ENCODE assay signal across 8 mouse cellular contexts in the genomic region with DNA sequence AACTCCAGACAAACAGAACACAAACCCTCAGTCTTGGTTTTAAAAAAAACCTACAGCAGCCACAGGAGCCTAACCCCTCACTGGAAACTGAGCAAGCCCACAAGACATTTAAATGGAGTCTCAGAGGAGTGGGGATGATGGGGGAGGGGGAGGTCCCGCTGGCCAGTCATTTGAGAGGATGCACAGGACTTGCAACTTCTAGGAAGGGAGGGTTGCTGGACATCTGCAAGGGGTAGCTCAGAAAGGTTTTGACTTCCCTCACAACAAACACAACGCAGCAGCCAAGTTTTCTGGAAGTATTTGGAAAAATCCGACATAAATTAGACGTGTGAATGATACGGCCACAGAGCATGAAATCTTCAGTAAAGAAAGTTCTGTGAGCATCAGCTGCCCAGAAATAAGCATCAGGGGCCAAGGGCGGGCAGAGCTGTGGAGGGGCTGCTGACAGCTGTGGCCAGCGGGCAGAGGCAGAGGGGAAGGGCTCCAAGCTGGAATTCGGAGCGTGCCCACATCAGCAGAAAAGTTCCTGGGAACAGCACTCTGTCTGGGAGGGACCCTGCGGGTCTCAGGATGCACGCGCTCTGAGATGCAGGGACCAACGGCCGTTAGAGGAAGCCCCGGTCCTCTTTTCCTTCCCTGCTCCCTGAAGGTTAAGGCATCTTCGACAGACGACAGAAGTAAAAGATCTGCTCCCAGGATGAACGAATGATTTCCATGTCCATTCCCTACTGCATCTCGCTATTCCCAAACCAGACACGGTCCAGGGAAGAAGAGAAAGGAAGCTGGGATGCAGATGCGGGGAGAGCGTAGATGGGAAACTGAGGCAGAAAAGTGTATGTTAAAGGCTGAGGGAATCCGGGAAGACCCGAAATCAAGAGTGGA. TPM values are rescaled to one million over a fixed set of nuclear protein-coding genes. Genes with fewer than 3 reads are reported as not detected.
DNase-seq lines count a peak whose midpoint lies in the region; ATAC-seq and TF ChIP-seq lines count a peak whose summit lies in the region.

No protein-coding gene starts in this region.

- peaks cover 4% of the 10 kb centered on the region; the same call in 1 of the 2 replicates for H3K4me1 ChIP-seq in cerebellum, adult 2 months (ENCODE audit: control insufficient read depth, insufficient read depth, low read length)
- H3K4me1 ChIP-seq in embryonic facial prominence, embryonic 10.5 days, result peaks cover 40% of the 10 kb centered on the region
- peaks cover 42% of the 10 kb centered on the region for H3K4me1 ChIP-seq in hindbrain, embryonic 13.5 days (replicated peaks)
- H3K4me1 ChIP-seq in liver, embryonic 13.5 days (replicated peaks), result peaks cover 16% of the 10 kb centered on the region

- no peaks in the 10 kb centered on the region for H3K9me3 ChIP-seq in embryonic facial prominence, embryonic 10.5 days
- H3K9me3 ChIP-seq in hindbrain, embryonic 13.5 days, result no peaks in the 10 kb centered on the region
- no peaks in the 10 kb centered on the region for H3K9me3 ChIP-seq in liver, embryonic 13.5 days (replicated peaks)

- H3K79me2 ChIP-seq in C2C12 (ENCODE audit: control insufficient read depth, insufficient read depth), result peaks cover 55% of the 10 kb centered on the region

- H3K4me2 ChIP-seq in hindbrain, embryonic 13.5 days, result peak overlapping the region; percentile 84
- peak overlapping the region; percentile 88 for H3K4me2 ChIP-seq in liver, embryonic 13.5 days

- TF ChIP-seq CTCF in cerebellum, adult 2 months (IDR thresholded peaks at IDR 0.05; ENCODE audit: borderline replicate concordance, insufficient read depth, low read depth, low read length), result no peak
- no peak for TF ChIP-seq CTCF in C2C12 (IDR thresholded peaks at IDR 0.05; ENCODE audit: control insufficient read depth, insufficient read depth, insufficient read length)

- H3ac ChIP-seq in C2C12 (ENCODE audit: control insufficient read depth, insufficient read length, low read depth), result peak overlapping the region; percentile 77

- H3K27me3 ChIP-seq in cerebellum, adult 2 months (ENCODE audit: control insufficient read depth, insufficient read depth, low read length), result no peaks in the 10 kb centered on the region
- no peaks in the 10 kb centered on the region for H3K27me3 ChIP-seq in C2C12 (ENCODE audit: control insufficient read depth, insufficient read depth, insufficient read length)
- H3K27me3 ChIP-seq in embryonic facial prominence, embryonic 10.5 days (replicated peaks; ENCODE audit: low read depth, poor library complexity, severe bottlenecking), result no peaks in the 10 kb centered on the region
- no peaks in the 10 kb centered on the region for H3K27me3 ChIP-seq in hindbrain, embryonic 13.5 days
- peaks cover 41% of the 10 kb centered on the region for H3K27me3 ChIP-seq in liver, embryonic 13.5 days

- peak overlapping the region; percentile 68; the same call in 1 of the 2 replicates for H3K27ac ChIP-seq in cerebellum, adult 2 months (ENCODE audit: insufficient read depth, low read length)
- H3K27ac ChIP-seq in embryonic facial prominence, embryonic 10.5 days (replicated peaks), result peak overlapping the region; percentile 98
- H3K27ac ChIP-seq in hindbrain, embryonic 13.5 days, result peak overlapping the region; percentile 91
- no peak overlapping the region for H3K27ac ChIP-seq in liver, embryonic 13.5 days

- 0 out of 2 replicates have a peak, but pooled peaks have one; percentile 7 for TF ChIP-seq POLR2A in cerebellum, adult 2 months (IDR thresholded peaks at IDR 0.05; ENCODE audit: borderline replicate concordance, insufficient read depth, low read length)

- H3K79me3 ChIP-seq in C2C12 (ENCODE audit: low read depth), result peaks cover 43% of the 10 kb centered on the region

- H3K36me3 ChIP-seq in C2C12 (ENCODE audit: control insufficient read depth, insufficient read depth), result peaks cover 3% of the 10 kb centered on the region
- H3K36me3 ChIP-seq in embryonic facial prominence, embryonic 10.5 days (replicated peaks), result peaks cover 8% of the 10 kb centered on the region; the same call in 1 of the 2 replicates
- no peaks in the 10 kb centered on the region for H3K36me3 ChIP-seq in hindbrain, embryonic 13.5 days
- no peaks in the 10 kb centered on the region for H3K36me3 ChIP-seq in liver, embryonic 13.5 days

- H3K4me3 ChIP-seq in cerebellum, adult 2 months (replicated peaks; ENCODE audit: insufficient read depth, low read depth, low read length), result peak overlapping the region; percentile 93
- H3K4me3 ChIP-seq in C2C12 (ENCODE audit: insufficient read depth, poor library complexity, severe bottlenecking), result peak overlapping the region; percentile 55
- H3K4me3 ChIP-seq in embryonic facial prominence, embryonic 10.5 days, result peak overlapping the region; percentile 80
- H3K4me3 ChIP-seq in hindbrain, embryonic 13.5 days, result peak overlapping the region; percentile 79
- peak overlapping the region; percentile 69 for H3K4me3 ChIP-seq in liver, embryonic 13.5 days (replicated peaks)

- peak overlapping the region; percentile 90 for H3K9ac ChIP-seq in hindbrain, embryonic 13.5 days
- H3K9ac ChIP-seq in liver, embryonic 13.5 days, result peak overlapping the region; percentile 75

- peak; percentile 68 for ATAC-seq in hindbrain, embryonic 13.5 days (ENCODE audit: low FRiP score)
- 0 out of 2 replicates have a peak, but pooled peaks have one; percentile 4 for ATAC-seq in liver, embryonic 13.5 days (ENCODE audit: low read depth)

- no peak for DNase-seq in cerebellum, adult 2 months
- DNase-seq in cerebellum, adult 11 months, result no peak
- peak; percentile 62 for DNase-seq in embryonic facial prominence, embryonic 10.5 days (ENCODE audit: low spot score)
- DNase-seq in liver, embryonic 13.5 days, result no peak
- peak; percentile 28 for DNase-seq in ovary, postnatal 36 days (ENCODE audit: low spot score)
- DNase-seq in urinary bladder, adult 18-20 months (ENCODE audit: low spot score in 2 of 2), result no peak

- 9% methylated on average over 24 of the region's 24 CpGs for WGBS in cerebellum, adult 2 months
- under 1% methylated on average over 24 of the region's 24 CpGs for WGBS in embryonic facial prominence, embryonic 10.5 days
- WGBS in hindbrain, embryonic 13.5 days, result under 1% methylated on average over 24 of the region's 24 CpGs
- WGBS in liver, embryonic 13.5 days (ENCODE audit: insufficient replicate concordance), result 4% methylated on average over 24 of the region's 24 CpGs

TF ChIP-seq in C2C12, 6 proteins besides CTCF, POLR2A, EP300 and RAD21:
- TF ChIP-seq MAX (IDR thresholded peaks at IDR 0.05), result no peak
- TF ChIP-seq USF1 (IDR thresholded peaks at IDR 0.05; ENCODE audit: low read depth), result no peak
- no peak for TF ChIP-seq FOSL1 (IDR thresholded peaks at IDR 0.05; ENCODE audit: insufficient read depth, low read length, poor library complexity, severe bottlenecking)
- no peak for TF ChIP-seq CEBPB (IDR thresholded peaks at IDR 0.05; ENCODE audit: low read depth)
- no peak for TF ChIP-seq MYOG (IDR thresholded peaks at IDR 0.05; ENCODE audit: control insufficient read depth, extremely low read depth, insufficient read length)
- no peak for TF ChIP-seq MYOD1 (IDR thresholded peaks at IDR 0.05; ENCODE audit: control insufficient read depth, insufficient read length, low read depth)

RNA-seq across cellular contexts. Expression of gene Ldlrad3, which starts 0.9 kb away (rescaled TPM):
- polyA plus RNA-seq in cerebellum, adult 2 months (2012; rRNA removed), result 11.7 and 12.3 TPM in 2 replicates
- 15.5 TPM for polyA plus RNA-seq in C2C12 (2012; fragmentation: generic; extraction: Trizol)
- polyA plus RNA-seq in embryonic facial prominence, embryonic 10.5 days (2016; fragmentation: Nextera tagmentation; extraction: Ambion mirVana), result 56.0 and 56.5 TPM in 2 replicates
- 37.1 and 38.8 TPM in 2 replicates for polyA plus RNA-seq in hindbrain, embryonic 13.5 days (2015; fragmentation: Nextera tagmentation; extraction: Ambion mirVana)
- 3.8 and 5.1 TPM in 2 replicates for polyA plus RNA-seq in liver, embryonic 13.5 days (2015; fragmentation: Nextera tagmentation; extraction: Ambion mirVana)

Comparison
In these comparisons a context has a peak if more than half of its experiments do, and no peak if none do; other contexts are left out.
1. DNase-seq: peak in embryonic facial prominence, embryonic 10.5 days (single experiment) and ovary, postnatal 36 days (single experiment); none in cerebellum, adult 2 months (0 of 2), cerebellum, adult 11 months (single experiment), liver, embryonic 13.5 days (single experiment) and urinary bladder, adult 18-20 months (0 of 2).
2. Peak in every context shown above with its lines, with median percentiles within 50 percentile points of each other: H3K4me3 ChIP-seq.